Comparison of ENCODE assay signal across 9 mouse cellular contexts in genomic region chr4:135153260-135154088, GRCm38 (mm10). TPM values are rescaled to one million over a fixed set of nuclear protein-coding genes. Genes with fewer than 3 reads are reported as not detected.
DNase-seq lines count a peak whose midpoint lies in the region; ATAC-seq and TF ChIP-seq lines count a peak whose summit lies in the region.
"Had no signal": no experiment of that assay in that cellular context is flagged by ENCODE, and none has a peak within 500 bp of the region (broad histone marks: within the 10 kb centered on the region; RNA-seq: fewer than 3 reads in every experiment).

No protein-coding gene starts in this region.

- peaks cover 100% of the 10 kb centered on the region for H3K27me3 ChIP-seq in forebrain, embryonic 13.5 days
- peaks cover 96% of the 10 kb centered on the region for H3K27me3 ChIP-seq in limb, embryonic 14.5 days (ENCODE audit: control insufficient read depth, insufficient read depth, low read length)

- H3K9ac ChIP-seq in forebrain, embryonic 13.5 days: no peak overlapping the region
- peak overlapping the region; percentile 57 for H3K9ac ChIP-seq in limb, embryonic 14.5 days (ENCODE audit: low read depth, low read length, severe bottlenecking)

- ATAC-seq in CD4-positive, CD25-positive, alpha-beta regulatory T cell, adult 4 months: peak; percentile 32
- no peak for ATAC-seq in forebrain, embryonic 13.5 days
- 0 out of 2 replicates have a peak, but pooled peaks have one; percentile 12 for ATAC-seq in limb, embryonic 14.5 days (ENCODE audit: low FRiP score, low read depth)

- under 1% methylated on average over 39 of the region's 39 CpGs for WGBS in forebrain, embryonic 13.5 days
- WGBS in limb, embryonic 14.5 days: 2% methylated on average over 39 of the region's 39 CpGs

- intact Hi-C loops in gastrocnemius, adult 2 months (cut with DNase I): loop anchor here (5.0 to 10.0 kb wide), 3 partner anchors 54 to 206 kb away; no protein-coding TSS in a partner anchor

- H3K36me3 ChIP-seq in forebrain, embryonic 13.5 days (ENCODE audit: poor library complexity, severe bottlenecking): no peaks in the 10 kb centered on the region
- H3K36me3 ChIP-seq in limb, embryonic 14.5 days (ENCODE audit: control insufficient read depth, insufficient read depth, low read length): no peaks in the 10 kb centered on the region

- H3K9me3 ChIP-seq in forebrain, embryonic 13.5 days (replicated peaks): no peaks in the 10 kb centered on the region
- H3K9me3 ChIP-seq in limb, embryonic 14.5 days (ENCODE audit: control insufficient read depth, low read length): no peaks in the 10 kb centered on the region

- TF ChIP-seq CTCF in gastrocnemius, adult 2 months (IDR thresholded peaks at IDR 0.05): no peak

- H3K4me1 ChIP-seq in forebrain, embryonic 13.5 days: peaks cover 27% of the 10 kb centered on the region
- H3K4me1 ChIP-seq in limb, embryonic 14.5 days (ENCODE audit: control insufficient read depth, insufficient read depth, low read length): peaks cover 47% of the 10 kb centered on the region

- DNase-seq in gastrocnemius, adult 2 months: no peak
- no peak for DNase-seq in gastrocnemius, postnatal 4 days (ENCODE audit: low spot score in 2 of 2)
- no peak for DNase-seq in limb, embryonic 14.5 days (ENCODE audit: low spot score)
- peak; percentile 42 for DNase-seq in retina, embryonic 14.5 days (ENCODE audit: low spot score)
- no peak for DNase-seq in urinary bladder, postnatal 25 days (ENCODE audit: low spot score)
- no peak for DNase-seq in gastrocnemius, adult 8-10 months (ENCODE audit: low spot score in 2 of 2)

- peak overlapping the region; percentile 67 for H3K4me3 ChIP-seq in gastrocnemius, adult 2 months
- H3K4me3 ChIP-seq in forebrain, embryonic 13.5 days: peak overlapping the region; percentile 36; the same call in 1 of the 2 replicates
- H3K4me3 ChIP-seq in limb, embryonic 14.5 days (replicated peaks; ENCODE audit: low read length): peak overlapping the region; percentile 50

- 0 out of 2 replicates have a peak overlapping the region, but pooled peaks have one; percentile 2 for H3K4me2 ChIP-seq in forebrain, embryonic 13.5 days
- H3K4me2 ChIP-seq in limb, embryonic 14.5 days (replicated peaks; ENCODE audit: low read depth, low read length, severe bottlenecking): peak overlapping the region; percentile 60

- H3K27ac ChIP-seq in gastrocnemius, adult 2 months: no peak overlapping the region
- no peak overlapping the region for H3K27ac ChIP-seq in forebrain, embryonic 13.5 days
- H3K27ac ChIP-seq in limb, embryonic 14.5 days (replicated peaks; ENCODE audit: low read depth, low read length): peak overlapping the region; percentile 33; the same call in 1 of the 2 replicates

- no peak for TF ChIP-seq POLR2A in limb, embryonic 14.5 days (IDR thresholded peaks at IDR 0.05; ENCODE audit: borderline replicate concordance, extremely low read depth, insufficient read depth, insufficient read length)

RNA-seq across cellular contexts. Expression of gene Runx3, which starts 33.0 kb away (rescaled TPM):
- under 1 TPM in 1 of 2 experiments, not detected in 1; 0.17 TPM for total RNA-seq in gastrocnemius, adult 2 months (2021)
- under 1 TPM; 0.34 to 0.49 TPM for total RNA-seq in gastrocnemius, postnatal 4 days (2021)
- 10 to 100 TPM in 1 of 2 experiments, 1 to 10 TPM in 1; 9.8 to 11.2 TPM for polyA plus RNA-seq in CD4-positive, CD25-positive, alpha-beta regulatory T cell, adult 4 months (2017; shearing (Covaris generic))
- polyA plus RNA-seq in forebrain, embryonic 13.5 days (2015; fragmentation: Nextera tagmentation; extraction: Ambion mirVana): not detected in 2 replicates
- polyA plus RNA-seq in limb, embryonic 14.5 days (2012; rRNA removed): 11.1 and 18.3 TPM in 2 replicates
- polyA plus RNA-seq in limb, embryonic 14.5 days (2014; fragmentation: Nextera tagmentation; extraction: Ambion mirVana): 6.3 and 7.7 TPM in 2 replicates
- under 1 TPM in 1 of 4 experiments, not detected in 3; 0.07 TPM for total RNA-seq in gastrocnemius, adult 8-10 months (2022)
- total RNA-seq: left cerebral cortex, postnatal 36 days had no signal
